Comparison of ENCODE assay signal across 34 mouse cellular contexts in genomic region chr16:57488661-57489060, GRCm38 (mm10).
"Had no signal": no experiment of that assay in that cellular context is flagged by ENCODE, and none has a peak within 500 bp of the region (broad histone marks: within the 10 kb centered on the region; RNA-seq: fewer than 3 reads in every experiment).

No protein-coding gene starts in this region.

- H3K9me3 ChIP-seq: heart, embryonic 12.5 days; heart, embryonic 13.5 days; heart, embryonic 15.5 days; hindbrain, embryonic 10.5 days; hindbrain, embryonic 12.5 days; hindbrain, embryonic 13.5 days; hindbrain, embryonic 15.5 days; intestine, embryonic 15.5 days; kidney, embryonic 15.5 days had no signal

- H3K4me1 ChIP-seq: hindbrain, embryonic 12.5 days; hindbrain, embryonic 15.5 days had no signal

- H3K27ac ChIP-seq: hindbrain, embryonic 10.5 days; hindbrain, embryonic 12.5 days; hindbrain, embryonic 13.5 days; hindbrain, embryonic 14.5 days; hindbrain, embryonic 15.5 days; hindbrain, postnatal 0 days; intestine, embryonic 15.5 days; kidney, postnatal 0 days; layer of hippocampus, adult 2 months; left cerebral cortex, adult 2 months had no signal

- DNase-seq: heart, postnatal 10 days; heart, postnatal 36 days; heart, postnatal 4 days; kidney, adult 11 months; kidney, adult 18-20 months; kidney, adult 2 months; kidney, adult 8-10 months; kidney, adult 9 months; kidney, postnatal 10 days; kidney, postnatal 14 days; kidney, postnatal 25 days; kidney, postnatal 36 days; kidney, postnatal 4 days; layer of hippocampus, adult 9-11 months; layer of hippocampus, postnatal 36 days had no signal

- ATAC-seq: hindbrain, embryonic 16.5 days; hindbrain, postnatal 0 days; inflammation-experienced regulatory T-cells, adult 6 months; intestine, embryonic 15.5 days; intestine, embryonic 16.5 days; intestine, postnatal 0 days had no signal

- H3K36me3 ChIP-seq: heart, embryonic 12.5 days; heart, embryonic 13.5 days; heart, embryonic 15.5 days; hindbrain, embryonic 10.5 days; hindbrain, embryonic 12.5 days; hindbrain, embryonic 13.5 days; hindbrain, embryonic 15.5 days; intestine, embryonic 15.5 days; kidney, embryonic 15.5 days had no signal

- H3K9ac ChIP-seq: heart, embryonic 12.5 days; heart, embryonic 13.5 days; heart, embryonic 15.5 days; hindbrain, embryonic 12.5 days; hindbrain, embryonic 13.5 days; hindbrain, embryonic 14.5 days; hindbrain, embryonic 15.5 days; intestine, embryonic 15.5 days; kidney, embryonic 15.5 days had no signal

- H3K4me2 ChIP-seq: heart, embryonic 11.5 days; heart, embryonic 12.5 days; heart, embryonic 13.5 days; heart, embryonic 15.5 days; hindbrain, embryonic 12.5 days; hindbrain, embryonic 13.5 days; hindbrain, embryonic 14.5 days; hindbrain, embryonic 15.5 days; intestine, embryonic 15.5 days; kidney, embryonic 15.5 days had no signal

- H3K4me3 ChIP-seq: heart, embryonic 12.5 days; heart, embryonic 13.5 days; heart, embryonic 15.5 days; hindbrain, embryonic 10.5 days; hindbrain, embryonic 12.5 days; hindbrain, embryonic 13.5 days; hindbrain, embryonic 15.5 days; intestine, embryonic 15.5 days; kidney, embryonic 15.5 days; layer of hippocampus, adult 2 months; left cerebral cortex, adult 2 months had no signal

- H3K27me3 ChIP-seq: heart, embryonic 12.5 days; heart, embryonic 13.5 days; heart, embryonic 15.5 days; hindbrain, embryonic 12.5 days; hindbrain, embryonic 13.5 days; hindbrain, embryonic 15.5 days; intestine, embryonic 15.5 days; kidney, embryonic 15.5 days had no signal
